Mouse (Mus musculus): ENCODE results near the gene Socs1. TPM values are rescaled to one million over a fixed set of nuclear protein-coding genes. Genes with fewer than 3 reads are reported as not detected.
"Not testable (repeated sequence)": the region's sequence is repeated elsewhere in the genome, so short reads cannot be mapped to it uniquely, and the experiment has no call there.

Gene Socs1
- polyA plus RNA-seq, 1 experiment from 2014 or later = 6.1 TPM

GRCm38 (mm10) chr16:10819966-10820365 is 34.6 kb upstream of the Socs1 start:
- Histone ChIP-seq H3K9me3 (ENCODE audit: control insufficient read depth, low read length) (no peaks in the 10 kb centered on the region), H3K27me3 (replicated peaks; ENCODE audit: control insufficient read depth, insufficient read depth, low read length) (no peaks in the 10 kb centered on the region), H3K27ac (ENCODE audit: low read depth) (no peak overlapping the region), H3K36me3 (ENCODE audit: control insufficient read depth, insufficient read depth, low read length) (no peaks in the 10 kb centered on the region), H3K9ac (ENCODE audit: low read length) (no peak overlapping the region), H3K4me1 (replicated peaks; ENCODE audit: control insufficient read depth, insufficient read depth, low read length) (no peaks in the 10 kb centered on the region; the same call in 1 of the 2 replicates), H3K4me2 (ENCODE audit: low read length) (no peak overlapping the region), H3K4me3 (ENCODE audit: low read depth, low read length) (no peak overlapping the region)
- no peak for DNase-seq (ENCODE audit: low spot score)
- no peak for ATAC-seq (replicated peaks; ENCODE audit: low FRiP score, low TSS enrichment, low read depth)
- 72% methylated on average over 3 of the region's 3 CpGs for WGBS

- no peaks in the 10 kb centered on the region for H3K36me3 ChIP-seq (ENCODE audit: control insufficient read depth, insufficient read depth, low read length)
- ATAC-seq (replicated peaks; ENCODE audit: low FRiP score, low TSS enrichment, low read depth) (no peak), DNase-seq (ENCODE audit: low spot score) (no peak)
- H3K4me1 ChIP-seq (replicated peaks; ENCODE audit: control insufficient read depth, insufficient read depth, low read length) = no peaks in the 10 kb centered on the region; the same call in 1 of the 2 replicates
- WGBS = 88% methylated on average over 4 of the region's 4 CpGs
- H3K9ac ChIP-seq (ENCODE audit: low read length) = no peak overlapping the region
- H3K9me3 ChIP-seq (ENCODE audit: control insufficient read depth, low read length) = no peaks in the 10 kb centered on the region
- H3K27me3 ChIP-seq (replicated peaks; ENCODE audit: control insufficient read depth, insufficient read depth, low read length) = no peaks in the 10 kb centered on the region
- no peak overlapping the region for H3K27ac ChIP-seq (ENCODE audit: low read depth)
- H3K4me2 ChIP-seq (ENCODE audit: low read length) = no peak overlapping the region
- no peak overlapping the region for H3K4me3 ChIP-seq (ENCODE audit: low read depth, low read length)
Observed at GRCm38 (mm10) chr16:10818579-10819135, 33.3 kb upstream of the Socs1 start.

- Histone ChIP-seq H3K4me3 (ENCODE audit: low read depth, low read length) (no peak overlapping the region), H3K9me3 (ENCODE audit: control insufficient read depth, low read length) (no peaks in the 10 kb centered on the region), H3K27ac (ENCODE audit: low read depth) (no peak overlapping the region), H3K27me3 (replicated peaks; ENCODE audit: control insufficient read depth, insufficient read depth, low read length) (no peaks in the 10 kb centered on the region), H3K4me2 (ENCODE audit: low read length) (no peak overlapping the region), H3K9ac (ENCODE audit: low read length) (no peak overlapping the region), H3K4me1 (replicated peaks; ENCODE audit: control insufficient read depth, insufficient read depth, low read length) (no peaks in the 10 kb centered on the region), H3K36me3 (ENCODE audit: control insufficient read depth, insufficient read depth, low read length) (no peaks in the 10 kb centered on the region)
- 69% methylated on average over 4 of the region's 4 CpGs for WGBS
- 0 out of 2 replicates have a peak, but pooled peaks have one; percentile 23 for ATAC-seq (replicated peaks; ENCODE audit: low FRiP score, low TSS enrichment, low read depth)
- no peak for DNase-seq (ENCODE audit: low spot score)
Observed at GRCm38 (mm10) chr16:10814864-10815263, 29.5 kb upstream of the Socs1 start.

GRCm38 (mm10) chr16:10813726-10814125 is 28.4 kb upstream of the Socs1 start:
- no peak for DNase-seq (ENCODE audit: low spot score)
- no peaks in the 10 kb centered on the region for H3K4me1 ChIP-seq (replicated peaks; ENCODE audit: control insufficient read depth, insufficient read depth, low read length)
- ATAC-seq (replicated peaks; ENCODE audit: low FRiP score, low TSS enrichment, low read depth) = no peak
- H3K36me3 ChIP-seq (ENCODE audit: control insufficient read depth, insufficient read depth, low read length) = no peaks in the 10 kb centered on the region
- H3K4me2 ChIP-seq (ENCODE audit: low read length) = no peak overlapping the region
- H3K27me3 ChIP-seq (replicated peaks; ENCODE audit: control insufficient read depth, insufficient read depth, low read length) = no peaks in the 10 kb centered on the region
- H3K9me3 ChIP-seq (ENCODE audit: control insufficient read depth, low read length) = no peaks in the 10 kb centered on the region
- 82% methylated on average over 4 of the region's 4 CpGs for WGBS
- no peak overlapping the region for H3K4me3 ChIP-seq (ENCODE audit: low read depth, low read length)
- H3K27ac ChIP-seq (ENCODE audit: low read depth) = no peak overlapping the region
- H3K9ac ChIP-seq (ENCODE audit: low read length) = no peak overlapping the region

GRCm38 (mm10) chr16:10812865-10813371 is 27.6 kb upstream of the Socs1 start, which contains the start of gene Gm11172:
TSS of gene Gm11172 (plus strand) at chr16:10812915.
- Histone ChIP-seq H3K4me1 (replicated peaks; ENCODE audit: control insufficient read depth, insufficient read depth, low read length) (no peaks in the 10 kb centered on the region), H3K36me3 (ENCODE audit: control insufficient read depth, insufficient read depth, low read length) (no peaks in the 10 kb centered on the region), H3K27me3 (replicated peaks; ENCODE audit: control insufficient read depth, insufficient read depth, low read length) (no peaks in the 10 kb centered on the region), H3K27ac (ENCODE audit: low read depth) (no peak within 1 kb of the TSS), H3K4me2 (ENCODE audit: low read length) (no peak within 1 kb of the TSS), H3K9ac (ENCODE audit: low read length) (no peak within 1 kb of the TSS), H3K4me3 (ENCODE audit: low read depth, low read length) (no peak within 1 kb of the TSS), H3K9me3 (ENCODE audit: control insufficient read depth, low read length) (no peaks in the 10 kb centered on the region)
- 62% methylated on average over 2 of the region's 2 CpGs for WGBS
- DNase-seq (ENCODE audit: low spot score) (no peak), ATAC-seq (replicated peaks; ENCODE audit: low FRiP score, low TSS enrichment, low read depth) (no peak)

GRCm38 (mm10) chr16:10810376-10810775 is 25.0 kb upstream of the Socs1 start:
- 76% methylated on average over 1 of the region's 1 CpGs for WGBS
- Histone ChIP-seq H3K9ac (ENCODE audit: low read length) (no peak overlapping the region), H3K4me3 (ENCODE audit: low read depth, low read length) (no peak overlapping the region), H3K4me2 (ENCODE audit: low read length) (no peak overlapping the region), H3K27ac (ENCODE audit: low read depth) (no peak overlapping the region), H3K4me1 (replicated peaks; ENCODE audit: control insufficient read depth, insufficient read depth, low read length) (no peaks in the 10 kb centered on the region), H3K27me3 (replicated peaks; ENCODE audit: control insufficient read depth, insufficient read depth, low read length) (no peaks in the 10 kb centered on the region), H3K36me3 (ENCODE audit: control insufficient read depth, insufficient read depth, low read length) (no peaks in the 10 kb centered on the region), H3K9me3 (ENCODE audit: control insufficient read depth, low read length) (no peaks in the 10 kb centered on the region)
- DNase-seq (ENCODE audit: low spot score) (no peak), ATAC-seq (replicated peaks; ENCODE audit: low FRiP score, low TSS enrichment, low read depth) (no peak)

GRCm38 (mm10) chr16:10805789-10806527 is 20.6 kb upstream of the Socs1 start, which contains the start of gene Prm1:
TSS of gene Prm1 (minus strand) at chr16:10805839.
- Histone ChIP-seq H3K4me1 (replicated peaks; ENCODE audit: control insufficient read depth, insufficient read depth, low read length) (no peaks in the 10 kb centered on the region), H3K27ac (ENCODE audit: low read depth) (no peak within 1 kb of the TSS), H3K27me3 (replicated peaks; ENCODE audit: control insufficient read depth, insufficient read depth, low read length) (no peaks in the 10 kb centered on the region), H3K9ac (ENCODE audit: low read length) (no peak within 1 kb of the TSS), H3K9me3 (ENCODE audit: control insufficient read depth, low read length) (no peaks in the 10 kb centered on the region), H3K4me2 (ENCODE audit: low read length) (no peak within 1 kb of the TSS), H3K4me3 (ENCODE audit: low read depth, low read length) (no peak within 1 kb of the TSS), H3K36me3 (ENCODE audit: control insufficient read depth, insufficient read depth, low read length) (no peaks in the 10 kb centered on the region)
- ATAC-seq (replicated peaks; ENCODE audit: low FRiP score, low TSS enrichment, low read depth) (no peak), DNase-seq (ENCODE audit: low spot score) (no peak)
- 78% methylated on average over 10 of the region's 10 CpGs for WGBS

- H3K4me3 ChIP-seq (ENCODE audit: low read depth, low read length); H3K36me3 ChIP-seq (ENCODE audit: control insufficient read depth, insufficient read depth, low read length); H3K27ac ChIP-seq (ENCODE audit: low read depth); H3K9me3 ChIP-seq (ENCODE audit: control insufficient read depth, low read length); DNase-seq (ENCODE audit: low spot score); H3K4me1 ChIP-seq (replicated peaks; ENCODE audit: control insufficient read depth, insufficient read depth, low read length); H3K4me2 ChIP-seq (ENCODE audit: low read length); H3K27me3 ChIP-seq (replicated peaks; ENCODE audit: control insufficient read depth, insufficient read depth, low read length); H3K9ac ChIP-seq (ENCODE audit: low read length): not testable (repeated sequence)
- WGBS = 74% methylated on average over 3 of the region's 3 CpGs
- peak; percentile 83; the same call in 1 of the 2 replicates for ATAC-seq (replicated peaks; ENCODE audit: low FRiP score, low TSS enrichment, low read depth)
Observed at GRCm38 (mm10) chr16:10802420-10802819, 17.1 kb upstream of the Socs1 start.
